Mouse (Mus musculus): ENCODE data around the gene Pkig.

GRCm38 (mm10) chr2:163743357-163743756 lies 85.2 kb downstream of the Pkig start:
- TF ChIP-seq POLR2A (IDR thresholded peaks at IDR 0.05; ENCODE audit: insufficient read depth, low read depth, low read length) (no peak), CTCF (IDR thresholded peaks at IDR 0.05; ENCODE audit: insufficient read depth, low read depth, low read length) (no peak)

All from olfactory bulb, adult 2 months (tissue).